In genomic region chr8:70682193-70682592, GRCm38 (mm10) we compare ENCODE assay signal across 8 mouse cellular contexts. TPM values are rescaled to one million over a fixed set of nuclear protein-coding genes. Genes with fewer than 3 reads are reported as not detected.
A peak's percentile ranks its signal among the peaks of the same experiment; 100 is the strongest.
DNase-seq lines count a peak whose midpoint lies in the region; ATAC-seq lines count a peak whose summit lies in the region.

No protein-coding gene starts in this region.

- H3K27me3 ChIP-seq in midbrain, embryonic 13.5 days: no peaks in the 10 kb centered on the region

- H3K4me1 ChIP-seq in midbrain, embryonic 13.5 days (replicated peaks): peaks cover 13% of the 10 kb centered on the region

- DNase-seq in left cerebral cortex, adult 18-20 months (ENCODE audit: low spot score in 2 of 2): peak; percentile 72 to 80
- DNase-seq in left cerebral cortex, adult 11 months (ENCODE audit: low spot score): no peak
- DNase-seq in adrenal gland, postnatal 4 days (ENCODE audit: low spot score in 2 of 2): peak; percentile 54 to 61
- peak; percentile 82 for DNase-seq in heart, adult 8-10 months (ENCODE audit: low spot score)
- DNase-seq in kidney, postnatal 36 days: peak; percentile 61 to 65
- no peak for DNase-seq in T-cell, adult 2 months (ENCODE audit: low spot score)
- DNase-seq in cerebellum, adult 18-20 months: no peak

- no peaks in the 10 kb centered on the region for H3K9me3 ChIP-seq in midbrain, embryonic 13.5 days

- 8% methylated on average over 19 of the region's 19 CpGs for WGBS in midbrain, embryonic 13.5 days

- no peak overlapping the region for H3K4me3 ChIP-seq in midbrain, embryonic 13.5 days (replicated peaks)

- ATAC-seq in midbrain, embryonic 13.5 days: no peak

- peaks cover 32% of the 10 kb centered on the region for H3K36me3 ChIP-seq in midbrain, embryonic 13.5 days

- H3K4me2 ChIP-seq in midbrain, embryonic 13.5 days (replicated peaks): no peak overlapping the region; the same call in 1 of the 2 replicates

- H3K9ac ChIP-seq in midbrain, embryonic 13.5 days (replicated peaks): peak overlapping the region; percentile 20; the same call in 1 of the 2 replicates

- H3K27ac ChIP-seq in midbrain, embryonic 13.5 days: no peak overlapping the region

RNA-seq across cellular contexts. Expression of gene Lsm4, which starts 9.1 kb away (rescaled TPM):
- total RNA-seq in left cerebral cortex, adult 18-20 months (2021): 10 to 100 TPM; 65.0 to 70.9 TPM
- total RNA-seq in adrenal gland, postnatal 4 days (2021): 10 to 100 TPM; 96.6 to 99.0 TPM
- total RNA-seq in heart, adult 8-10 months (2022): 10 to 100 TPM; 57.9 to 67.1 (median 63.4) TPM
- polyA plus RNA-seq in midbrain, embryonic 13.5 days (2015; fragmentation: Nextera tagmentation; extraction: Ambion mirVana): 176 and 201 TPM in 2 replicates

RNA-seq across cellular contexts. Expression of gene Jund, which starts 16.6 kb away (rescaled TPM):
- 100 to 1,000 TPM; 221 to 289 TPM for total RNA-seq in left cerebral cortex, adult 18-20 months (2021)
- total RNA-seq in adrenal gland, postnatal 4 days (2021): 100 to 1,000 TPM; 185 to 195 TPM
- total RNA-seq in heart, adult 8-10 months (2022): 100 to 1,000 TPM in 3 of 4 experiments, 10 to 100 TPM in 1; 84.2 to 134 (median 114) TPM
- polyA plus RNA-seq in midbrain, embryonic 13.5 days (2015; fragmentation: Nextera tagmentation; extraction: Ambion mirVana): 65.1 and 97.7 TPM in 2 replicates

RNA-seq across cellular contexts. Expression of gene Iqcn, which starts 21.1 kb away (rescaled TPM):
- under 1 TPM; 0.09 to 0.16 TPM for total RNA-seq in left cerebral cortex, adult 18-20 months (2021)
- total RNA-seq in adrenal gland, postnatal 4 days (2021): under 1 TPM; 0.14 to 0.25 TPM
- under 1 TPM in 1 of 4 experiments, not detected in 3; 0.06 TPM for total RNA-seq in heart, adult 8-10 months (2022)
- polyA plus RNA-seq in midbrain, embryonic 13.5 days (2015; fragmentation: Nextera tagmentation; extraction: Ambion mirVana): 0.07 and 0.08 TPM in 2 replicates

RNA-seq across cellular contexts. Expression of gene Pgpep1, which starts 22.0 kb away (rescaled TPM):
- 10 to 100 TPM; 11.6 to 17.9 TPM for total RNA-seq in left cerebral cortex, adult 18-20 months (2021)
- 10 to 100 TPM; 62.1 to 76.0 TPM for total RNA-seq in adrenal gland, postnatal 4 days (2021)
- 10 to 100 TPM; 40.0 to 57.7 (median 44.4) TPM for total RNA-seq in heart, adult 8-10 months (2022)
- 87.5 and 99.4 TPM in 2 replicates for polyA plus RNA-seq in midbrain, embryonic 13.5 days (2015; fragmentation: Nextera tagmentation; extraction: Ambion mirVana)

RNA-seq across cellular contexts. Expression of gene Gm3336, which starts 36.1 kb away (rescaled TPM):
- not detected for total RNA-seq in left cerebral cortex, adult 18-20 months (2021)
- total RNA-seq in adrenal gland, postnatal 4 days (2021): not detected
- total RNA-seq in heart, adult 8-10 months (2022): not detected
- not detected in 2 replicates for polyA plus RNA-seq in midbrain, embryonic 13.5 days (2015; fragmentation: Nextera tagmentation; extraction: Ambion mirVana)

Comparison
In these comparisons a context has a peak if more than half of its experiments do, and no peak if none do; other contexts are left out.
1. DNase-seq: peak in left cerebral cortex, adult 18-20 months (2 of 2), adrenal gland, postnatal 4 days (2 of 2), heart, adult 8-10 months (single experiment) and kidney, postnatal 36 days (2 of 2); none in left cerebral cortex, adult 11 months (single experiment), T-cell, adult 2 months (single experiment) and cerebellum, adult 18-20 months (0 of 2).